Mouse (Mus musculus): ENCODE data around the gene Tanc1.

DNA sequence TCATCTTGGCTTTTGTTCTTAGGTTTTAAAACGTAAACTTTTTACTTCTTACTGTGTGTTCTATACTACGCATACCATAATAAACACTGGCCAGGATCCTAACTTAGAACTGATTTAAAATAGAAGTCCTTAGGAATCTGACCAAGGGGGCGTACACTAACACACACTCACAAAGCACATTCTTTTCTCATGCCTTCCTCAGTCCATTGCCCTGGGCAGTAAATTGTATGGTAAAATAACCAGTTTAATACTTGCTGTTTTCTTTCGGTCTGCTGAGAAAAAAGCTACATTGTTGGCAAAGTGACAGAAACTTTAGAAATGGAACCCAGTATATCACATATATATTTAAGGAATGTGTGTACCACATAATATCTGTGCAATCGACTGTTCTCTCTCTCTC is 2.9 kb upstream of the Tanc1 start:
- TF ChIP-seq POLR2A (IDR thresholded peaks at IDR 0.05; ENCODE audit: low read depth, low read length) (no peak), CTCF (IDR thresholded peaks at IDR 0.05; ENCODE audit: extremely low read depth, insufficient read length, insufficient replicate concordance, low read depth, low read length) (no peak)

All from small intestine, adult 2 months (tissue).